Comparison of ENCODE assay signal across 11 mouse cellular contexts in genomic region chr12:54197849-54198248, GRCm38 (mm10). TPM values are rescaled to one million over a fixed set of nuclear protein-coding genes. Genes with fewer than 3 reads are reported as not detected.
DNase-seq lines count a peak whose midpoint lies in the region; ATAC-seq and TF ChIP-seq lines count a peak whose summit lies in the region.
"Had no signal": no experiment of that assay in that cellular context is flagged by ENCODE, and none has a peak within 500 bp of the region (broad histone marks: within the 10 kb centered on the region; RNA-seq: fewer than 3 reads in every experiment).

No protein-coding gene starts in this region.

- no peak for ATAC-seq in embryonic facial prominence, embryonic 13.5 days (ENCODE audit: insufficient number of reproducible peaks, insufficient read depth, low FRiP score, low TSS enrichment, low read depth)
- ATAC-seq in forebrain, embryonic 14.5 days = 0 out of 2 replicates have a peak, but pooled peaks have one; percentile 12
- ATAC-seq in midbrain, postnatal 0 days (ENCODE audit: low FRiP score) = no peak
- no peak for ATAC-seq in frontal cortex, adult (ENCODE audit: low TSS enrichment)

- TF ChIP-seq POLR2A in liver, adult 2 months (IDR thresholded peaks at IDR 0.05; ENCODE audit: extremely low read depth, insufficient read depth, low read length) = no peak

- no peak overlapping the region for H3K4me3 ChIP-seq in embryonic facial prominence, embryonic 13.5 days
- no peak overlapping the region for H3K4me3 ChIP-seq in embryonic facial prominence, embryonic 10.5 days
- H3K4me3 ChIP-seq in liver, adult 2 months (ENCODE audit: insufficient read depth, low read depth, low read length) = no peak overlapping the region
- no peak overlapping the region for H3K4me3 ChIP-seq in forebrain, embryonic 14.5 days (ENCODE audit: low read depth, low read length)
- no peak overlapping the region for H3K4me3 ChIP-seq in midbrain, postnatal 0 days (ENCODE audit: low read depth, low read length)
- H3K4me3 ChIP-seq: erythroblast, embryonic 14.5 days had no signal

- H3K4me1 ChIP-seq in embryonic facial prominence, embryonic 13.5 days = peaks cover 65% of the 10 kb centered on the region
- peaks cover 55% of the 10 kb centered on the region for H3K4me1 ChIP-seq in embryonic facial prominence, embryonic 10.5 days
- peaks cover 8% of the 10 kb centered on the region for H3K4me1 ChIP-seq in liver, adult 2 months (ENCODE audit: control insufficient read depth, insufficient read depth, low read length)
- H3K4me1 ChIP-seq in forebrain, embryonic 14.5 days (ENCODE audit: control insufficient read depth, insufficient read depth, low read length) = peaks cover 40% of the 10 kb centered on the region
- H3K4me1 ChIP-seq in midbrain, postnatal 0 days (ENCODE audit: insufficient read depth, low read length) = peaks cover 2% of the 10 kb centered on the region; the same call in 1 of the 2 replicates

- WGBS in embryonic facial prominence, embryonic 13.5 days = 56% methylated on average over 11 of the region's 11 CpGs
- WGBS in embryonic facial prominence, embryonic 10.5 days = 75% methylated on average over 11 of the region's 11 CpGs
- WGBS in liver, adult 2 months = 11% methylated on average over 11 of the region's 11 CpGs
- 32% methylated on average over 11 of the region's 11 CpGs for WGBS in forebrain, embryonic 14.5 days
- 42% methylated on average over 11 of the region's 11 CpGs for WGBS in midbrain, postnatal 0 days

- H3K79me2 ChIP-seq in liver, adult 2 months (ENCODE audit: control insufficient read depth, insufficient read depth, low read length) = peaks cover 14% of the 10 kb centered on the region; the same call in 1 of the 2 replicates

- no peak overlapping the region for H3K27ac ChIP-seq in embryonic facial prominence, embryonic 13.5 days
- H3K27ac ChIP-seq in embryonic facial prominence, embryonic 10.5 days (replicated peaks) = no peak overlapping the region
- peak overlapping the region; percentile 66 for H3K27ac ChIP-seq in liver, adult 2 months (replicated peaks; ENCODE audit: insufficient read depth, low read depth, low read length)
- peak overlapping the region; percentile 58; the same call in 1 of the 2 replicates for H3K27ac ChIP-seq in forebrain, embryonic 14.5 days (ENCODE audit: low read depth, low read length)
- no peak overlapping the region for H3K27ac ChIP-seq in midbrain, postnatal 0 days (ENCODE audit: low read depth, low read length)
- H3K27ac ChIP-seq: liver, embryonic 14.5 days had no signal

- no peak for DNase-seq in embryonic facial prominence, embryonic 10.5 days (ENCODE audit: low spot score)
- DNase-seq in liver, adult 2 months (ENCODE audit: extremely low read depth, low read depth, low spot score) = peak; percentile 90
- no peak for DNase-seq in liver
- peak; percentile 56 for DNase-seq in forebrain, embryonic 14.5 days (ENCODE audit: low spot score)
- peak; percentile 42 for DNase-seq in midbrain, postnatal 0 days (ENCODE audit: low spot score)
- DNase-seq in left cerebral cortex, adult 18-20 months (ENCODE audit: low spot score in 2 of 2) = no peak
- DNase-seq: cerebellum, adult 8-10 months had no signal

- H3K9me3 ChIP-seq in embryonic facial prominence, embryonic 13.5 days = no peaks in the 10 kb centered on the region
- no peaks in the 10 kb centered on the region for H3K9me3 ChIP-seq in embryonic facial prominence, embryonic 10.5 days
- no peaks in the 10 kb centered on the region for H3K9me3 ChIP-seq in forebrain, embryonic 14.5 days (replicated peaks; ENCODE audit: control insufficient read depth, low read length)
- no peaks in the 10 kb centered on the region for H3K9me3 ChIP-seq in midbrain, postnatal 0 days (ENCODE audit: low read length)

- H3K9ac ChIP-seq in embryonic facial prominence, embryonic 13.5 days = no peak overlapping the region
- no peak overlapping the region for H3K9ac ChIP-seq in liver, adult 2 months (ENCODE audit: low read depth, low read length)
- H3K9ac ChIP-seq in forebrain, embryonic 14.5 days (ENCODE audit: low read length) = no peak overlapping the region
- no peak overlapping the region for H3K9ac ChIP-seq in midbrain, postnatal 0 days (replicated peaks; ENCODE audit: low read length, poor library complexity, severe bottlenecking)
- H3K9ac ChIP-seq: liver, embryonic 14.5 days had no signal

- peak overlapping the region; percentile 22 for H3K4me2 ChIP-seq in embryonic facial prominence, embryonic 13.5 days
- H3K4me2 ChIP-seq in forebrain, embryonic 14.5 days (ENCODE audit: low read length) = peak overlapping the region; percentile 37
- H3K4me2 ChIP-seq in midbrain, postnatal 0 days (ENCODE audit: low read depth, low read length, poor library complexity, severe bottlenecking) = peak overlapping the region; percentile 24; the same call in 1 of the 2 replicates

- TF ChIP-seq CTCF in liver, adult 2 months (IDR thresholded peaks at IDR 0.05; ENCODE audit: low read depth, low read length) = no peak
- no peak for TF ChIP-seq CTCF in midbrain, postnatal 0 days (IDR thresholded peaks at IDR 0.05)

- H3K36me3 ChIP-seq in embryonic facial prominence, embryonic 13.5 days = no peaks in the 10 kb centered on the region
- no peaks in the 10 kb centered on the region for H3K36me3 ChIP-seq in embryonic facial prominence, embryonic 10.5 days (replicated peaks)
- no peaks in the 10 kb centered on the region for H3K36me3 ChIP-seq in liver, adult 2 months (ENCODE audit: control insufficient read depth, insufficient read depth, low read length)
- H3K36me3 ChIP-seq in forebrain, embryonic 14.5 days (ENCODE audit: control insufficient read depth, insufficient read depth, low read length) = no peaks in the 10 kb centered on the region
- no peaks in the 10 kb centered on the region for H3K36me3 ChIP-seq in midbrain, postnatal 0 days (ENCODE audit: insufficient read depth, low read length)

- peaks cover 14% of the 10 kb centered on the region for H3K27me3 ChIP-seq in embryonic facial prominence, embryonic 13.5 days
- peaks cover 16% of the 10 kb centered on the region for H3K27me3 ChIP-seq in embryonic facial prominence, embryonic 10.5 days (replicated peaks; ENCODE audit: low read depth, poor library complexity, severe bottlenecking)
- no peaks in the 10 kb centered on the region for H3K27me3 ChIP-seq in liver, adult 2 months (ENCODE audit: control insufficient read depth, insufficient read depth, low read length)
- H3K27me3 ChIP-seq in forebrain, embryonic 14.5 days (replicated peaks; ENCODE audit: control insufficient read depth, insufficient read depth, low read length) = no peaks in the 10 kb centered on the region
- H3K27me3 ChIP-seq in midbrain, postnatal 0 days (ENCODE audit: insufficient read depth, low read length) = peaks cover 9% of the 10 kb centered on the region

RNA-seq across cellular contexts. Expression of gene Egln3, which starts 5.8 kb away (rescaled TPM):
- 6.7 and 7.0 TPM in 2 replicates for polyA plus RNA-seq in embryonic facial prominence, embryonic 13.5 days (2015; fragmentation: Nextera tagmentation; extraction: Ambion mirVana)
- polyA plus RNA-seq in embryonic facial prominence, embryonic 10.5 days (2016; fragmentation: Nextera tagmentation; extraction: Ambion mirVana) = 4.7 and 5.5 TPM in 2 replicates
- 7.9 and 8.4 TPM in 2 replicates for total RNA-seq in liver, adult 2 months (2014; rRNA removed)
- 11.0 and 13.1 TPM in 2 replicates for polyA plus RNA-seq in liver, adult 2 months (2012; rRNA removed)
- 5.9 and 6.3 TPM in 2 replicates for polyA plus RNA-seq in forebrain, embryonic 14.5 days (2014; fragmentation: Nextera tagmentation; extraction: Ambion mirVana)
- 8.0 and 11.2 TPM in 2 replicates for total RNA-seq in midbrain, postnatal 0 days (2014; rRNA removed)
- polyA plus RNA-seq in midbrain, postnatal 0 days (2015; fragmentation: Nextera tagmentation; extraction: Ambion mirVana) = 3.5 and 3.6 TPM in 2 replicates
- total RNA-seq in left cerebral cortex, adult 18-20 months (2021) = 10 to 100 TPM; 10.2 to 11.2 TPM
- polyA plus RNA-seq: erythroblast, embryonic 14.5 days had no signal

Comparison
In these comparisons a context has a peak if more than half of its experiments do, and no peak if none do; other contexts are left out.
1. DNase-seq: peak in liver, adult 2 months (single experiment), forebrain, embryonic 14.5 days (single experiment) and midbrain, postnatal 0 days (single experiment); none in embryonic facial prominence, embryonic 10.5 days (single experiment), liver (single experiment) and left cerebral cortex, adult 18-20 months (0 of 2).
2. H3K27ac ChIP-seq: peak in liver, adult 2 months (single experiment) and forebrain, embryonic 14.5 days (single experiment); none in embryonic facial prominence, embryonic 13.5 days (single experiment), embryonic facial prominence, embryonic 10.5 days (single experiment) and midbrain, postnatal 0 days (single experiment).
3. Peak in every context shown above with its lines, with median percentiles within 50 percentile points of each other: H3K4me2 ChIP-seq.